Mouse (Mus musculus): Measurements from ENCODE around the gene Mllt6. TPM values are rescaled to one million over a fixed set of nuclear protein-coding genes. Genes with fewer than 3 reads are reported as not detected.
A peak's percentile ranks its signal among the peaks of the same experiment; 100 is the strongest.
"Not testable (repeated sequence)": the region's sequence is repeated elsewhere in the genome, so short reads cannot be mapped to it uniquely, and the experiment has no call there.

Gene Mllt6
- total RNA-seq, 2 experiments from 2014 or later, result 59.8 to 63.3 TPM

DNA sequence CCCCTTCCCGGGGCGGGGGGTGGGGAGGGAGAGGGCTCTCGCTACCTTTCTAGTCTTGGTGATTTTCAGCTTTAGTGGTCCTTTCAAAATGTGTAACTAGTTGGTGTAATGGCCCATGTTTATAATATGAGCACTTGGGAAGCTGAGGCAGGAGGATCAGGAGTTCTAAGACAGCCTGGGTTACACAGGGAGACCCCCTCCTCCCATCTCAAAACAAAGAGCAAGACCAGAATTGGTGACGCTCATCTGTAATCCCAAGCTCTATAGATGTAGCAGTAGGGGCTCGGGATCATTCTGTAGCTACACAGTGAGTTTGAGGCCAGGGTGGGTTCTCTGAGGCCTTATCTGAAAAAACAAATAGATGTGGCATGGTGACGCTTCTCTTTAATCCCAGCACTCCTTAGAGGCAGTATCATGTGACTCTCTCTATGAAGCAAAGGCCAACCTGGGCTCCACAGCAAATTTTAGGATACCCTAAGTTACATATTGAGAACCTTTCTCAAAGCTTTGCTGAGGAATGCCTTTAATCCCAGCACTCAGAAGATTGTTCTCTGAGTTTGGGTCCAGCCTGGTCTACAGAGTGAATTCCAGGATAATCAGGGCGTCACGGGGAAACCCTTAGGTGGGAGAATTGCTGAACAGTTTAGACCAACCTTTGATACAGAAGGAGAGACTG, 19.7 kb upstream of the Mllt6 start:
- intact Hi-C loops (cut with DNase I), result loop anchor here (1.0 kb wide), 1 partner anchor 47 kb away; no protein-coding TSS in a partner anchor
- no peak for DNase-seq (ENCODE audit: low spot score)

DNA sequence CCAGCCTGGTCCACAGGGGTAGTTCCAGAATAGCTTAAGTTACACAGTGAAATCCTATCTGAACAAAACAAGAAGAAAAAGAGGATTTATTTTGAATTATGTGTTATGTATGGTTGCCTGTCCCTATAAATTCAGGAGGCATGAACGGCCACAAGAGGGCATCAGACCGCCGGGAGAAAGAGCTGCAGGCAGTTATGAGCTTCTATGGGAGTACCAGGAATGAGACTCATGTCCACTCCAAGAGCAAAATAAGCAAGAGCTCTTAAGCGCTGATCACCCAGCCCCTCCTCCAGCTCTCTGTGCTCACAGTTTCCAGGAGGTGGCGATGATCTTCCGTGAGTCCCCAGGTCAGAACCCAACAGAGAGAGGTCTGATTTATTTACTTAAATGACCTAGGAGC, 18.4 kb upstream of the Mllt6 start:
- intact Hi-C loops (cut with DNase I), result loop anchor here (1.0 kb wide), 1 partner anchor 45 kb away; no protein-coding TSS in a partner anchor
- DNase-seq (ENCODE audit: low spot score), result no peak

DNA sequence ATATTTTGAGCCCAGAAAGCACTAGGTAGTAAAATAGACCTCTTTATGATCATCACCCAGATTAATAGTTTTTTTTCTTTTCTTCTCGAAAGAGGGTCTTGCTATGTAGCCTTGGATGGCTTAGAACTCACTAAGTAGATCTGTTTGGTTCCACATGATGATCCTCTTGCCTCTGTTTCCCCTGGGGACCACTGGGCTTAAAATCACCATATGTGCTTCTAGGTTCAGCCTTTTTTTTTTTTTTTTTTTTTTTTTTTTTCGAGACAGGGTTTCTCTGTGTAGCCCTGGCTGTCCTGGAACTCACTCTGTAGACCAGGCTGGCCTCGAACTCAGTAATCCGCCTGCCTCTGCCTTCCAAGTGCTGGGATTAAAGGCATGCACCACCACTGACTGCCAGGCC, 14.7 kb upstream of the Mllt6 start:
- intact Hi-C loops (cut with DNase I), result not testable (repeated sequence)

DNA sequence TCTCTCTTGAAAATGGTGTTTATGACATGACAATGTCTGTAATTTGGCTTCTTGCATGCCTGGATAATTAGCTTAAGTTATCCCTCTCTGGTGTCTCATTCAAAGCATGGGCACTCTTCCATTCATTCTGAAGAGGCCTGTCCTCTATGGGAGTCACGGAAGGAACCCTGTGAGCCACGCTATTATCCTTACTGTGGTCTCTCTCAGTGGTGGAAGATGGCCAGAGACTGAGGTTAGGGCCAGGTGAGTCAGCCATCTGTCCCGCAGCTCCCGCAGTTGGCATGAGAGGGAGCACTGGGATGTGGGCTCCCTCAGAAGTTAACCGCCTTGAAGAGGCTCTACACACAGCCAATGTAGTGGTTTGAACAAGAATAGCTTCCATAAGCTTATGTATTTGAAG, 12.9 kb upstream of the Mllt6 start:
- intact Hi-C loops (cut with DNase I), result no loop called here
- no peak for DNase-seq (ENCODE audit: low spot score)

More for the DNA sequence above, 14.7 kb upstream of the Mllt6 start:
- DNase-seq (ENCODE audit: low spot score), result not testable (repeated sequence)

DNA sequence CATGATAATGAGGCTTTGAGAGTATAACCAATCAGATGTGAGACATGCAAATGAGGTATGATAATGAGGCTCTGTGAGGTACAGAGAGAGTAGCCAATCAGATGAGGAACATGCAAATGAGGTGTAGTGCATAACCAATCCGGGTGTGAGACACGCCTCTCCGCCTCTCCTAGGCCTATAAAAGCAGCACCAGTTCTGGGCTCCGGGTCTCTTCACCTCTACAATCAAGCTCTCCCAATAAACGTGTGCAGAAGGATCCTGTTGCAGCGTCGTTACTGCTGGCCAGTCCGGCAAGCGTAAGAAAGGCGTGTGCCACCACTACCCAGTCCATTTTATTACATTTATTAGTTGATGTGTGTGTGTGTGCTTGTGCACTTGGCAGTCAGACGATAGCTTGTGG, 9.8 kb upstream of the Mllt6 start:
- intact Hi-C loops (cut with DNase I); DNase-seq (ENCODE audit: low spot score): not testable (repeated sequence)

DNA sequence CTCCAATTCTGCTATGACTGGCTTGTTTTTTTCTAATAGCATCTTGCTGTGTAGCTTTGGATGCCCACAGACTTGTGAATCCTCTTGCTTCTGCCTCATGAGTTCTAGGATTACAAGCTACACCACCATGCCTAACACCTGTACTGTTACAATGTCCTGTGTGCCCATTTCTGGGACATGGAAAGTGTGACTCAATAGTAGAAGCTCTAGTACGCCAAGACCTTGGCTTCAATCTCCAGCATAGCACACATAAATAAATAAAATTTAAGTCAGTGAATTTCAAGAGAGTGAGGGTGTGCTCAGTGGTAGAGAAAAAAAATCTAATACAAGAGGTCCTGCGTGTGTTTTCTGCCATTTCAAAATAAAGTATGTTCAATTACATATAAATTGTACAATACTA, 9.0 kb upstream of the Mllt6 start:
- no peak for DNase-seq (ENCODE audit: low spot score)
- intact Hi-C loops (cut with DNase I), result no loop called here

DNA sequence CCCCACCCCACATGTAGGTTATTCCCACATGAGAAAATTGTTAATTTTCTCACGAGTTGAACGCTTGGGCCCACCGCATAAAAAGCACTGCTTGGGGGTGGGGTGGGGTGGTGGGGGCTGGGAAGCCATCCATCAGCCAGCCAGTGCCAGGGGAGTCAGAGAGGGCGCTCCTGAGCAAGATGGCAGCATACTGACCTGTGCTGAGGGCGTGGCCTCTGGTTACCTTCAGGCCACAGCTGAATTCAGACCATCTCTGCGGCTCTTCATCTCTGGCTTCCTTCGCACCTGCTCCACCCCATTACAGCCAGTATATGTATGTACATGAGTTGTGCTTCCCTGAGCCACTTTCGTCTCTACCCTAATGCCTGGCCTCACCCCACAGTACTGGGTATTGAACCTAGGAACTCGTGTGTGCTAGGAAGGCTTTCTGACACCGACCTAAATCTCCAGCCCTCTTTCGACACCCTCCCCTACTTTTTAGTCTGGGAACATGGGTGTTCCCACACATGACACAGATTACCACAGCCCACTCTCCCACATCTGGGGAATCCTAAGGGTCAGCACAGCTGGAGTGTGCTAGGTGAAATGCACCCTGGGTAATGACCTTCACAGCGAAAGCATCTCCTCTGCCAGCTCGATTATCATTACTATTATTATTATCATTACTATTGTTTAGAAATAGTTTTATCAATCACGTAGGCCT, 6.8 kb upstream of the Mllt6 start:
- no peak for DNase-seq (ENCODE audit: low spot score)
- intact Hi-C loops (cut with DNase I), result no loop called here

DNA sequence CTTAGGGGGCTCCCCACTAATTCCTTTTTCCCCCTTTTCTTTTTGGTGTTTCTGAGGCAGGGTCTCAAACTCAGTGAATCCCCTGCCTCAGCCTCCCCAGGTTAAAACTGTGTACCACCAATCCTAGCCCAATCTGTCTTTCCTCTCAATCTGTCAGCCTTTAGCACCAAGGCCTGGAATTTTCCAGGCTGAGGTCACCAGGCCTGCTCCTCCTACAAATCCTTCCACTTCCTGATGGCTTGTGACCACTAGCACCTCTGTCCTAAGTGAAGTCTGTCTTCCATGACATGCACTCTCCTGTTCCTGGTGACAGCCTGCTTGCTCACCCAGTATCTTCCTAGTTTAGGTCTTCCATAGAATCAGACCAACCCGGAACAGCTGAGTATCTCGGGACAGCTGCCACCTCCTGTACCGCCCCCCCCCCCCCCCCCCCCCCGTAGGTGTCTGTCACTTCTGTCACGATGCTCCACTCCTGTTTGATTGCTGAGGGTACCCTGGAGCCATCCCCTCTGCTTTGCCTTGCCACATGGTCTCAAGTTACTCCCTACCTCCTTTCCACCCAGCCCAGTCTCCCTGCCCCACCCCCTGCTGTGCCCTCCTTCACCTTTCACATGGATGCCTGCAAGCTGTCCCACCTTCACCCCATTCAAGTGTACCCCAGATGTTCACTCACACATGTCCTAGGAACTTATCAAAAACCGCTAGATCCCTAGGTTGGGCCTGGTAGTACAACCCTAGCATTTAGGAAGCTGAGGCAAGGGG, 5.8 kb upstream of the Mllt6 start:
- no peak for DNase-seq (ENCODE audit: low spot score)
- intact Hi-C loops (cut with DNase I), result no loop called here

DNA sequence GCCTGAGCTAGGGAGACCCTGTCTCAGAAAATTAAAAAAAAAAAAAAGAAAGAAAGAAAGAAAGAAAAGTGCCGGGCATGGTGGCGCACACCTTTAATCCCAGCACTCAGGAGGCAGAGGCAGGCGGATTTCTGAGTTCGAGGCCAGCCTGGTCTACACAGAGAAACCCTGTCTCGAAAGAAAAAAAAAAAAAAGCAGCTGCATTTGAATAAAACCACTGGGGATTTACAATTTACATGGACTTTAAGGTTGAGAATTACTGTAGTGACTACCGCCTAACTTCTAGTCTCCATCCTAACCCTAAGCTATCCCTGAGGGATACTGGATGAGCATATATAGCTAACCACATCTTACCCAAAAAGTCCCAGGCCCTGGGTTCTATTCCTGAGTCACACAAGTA, 5.2 kb upstream of the Mllt6 start:
- DNase-seq (ENCODE audit: low spot score); intact Hi-C loops (cut with DNase I): not testable (repeated sequence)

DNA sequence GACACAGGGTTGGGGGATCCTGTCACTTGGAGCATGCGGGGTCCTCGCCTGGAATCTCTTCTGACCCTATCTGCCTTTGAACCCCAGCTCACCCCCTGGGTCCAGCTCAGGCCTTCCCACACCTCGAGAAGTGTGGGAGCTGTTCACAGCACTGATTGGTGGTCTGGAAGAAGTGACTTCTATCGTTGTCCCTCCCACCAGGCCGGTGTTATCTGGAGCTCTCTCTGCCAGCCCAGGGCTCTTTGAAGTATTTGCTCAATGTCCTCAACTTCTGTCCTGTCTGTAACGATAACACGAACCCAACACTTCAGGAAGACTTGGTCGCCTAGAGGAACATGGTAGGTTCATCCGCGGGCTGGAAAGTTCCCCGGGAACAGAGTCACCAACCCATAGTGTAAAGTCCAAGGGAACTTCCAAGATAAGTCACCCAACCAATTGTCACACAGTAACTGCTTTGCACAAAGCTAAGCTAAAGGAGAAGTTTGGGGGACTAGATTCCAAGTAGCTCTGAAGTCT, 4.4 kb upstream of the Mllt6 start:
- DNase-seq (ENCODE audit: low spot score), result no peak
- intact Hi-C loops (cut with DNase I), result no loop called here

DNA sequence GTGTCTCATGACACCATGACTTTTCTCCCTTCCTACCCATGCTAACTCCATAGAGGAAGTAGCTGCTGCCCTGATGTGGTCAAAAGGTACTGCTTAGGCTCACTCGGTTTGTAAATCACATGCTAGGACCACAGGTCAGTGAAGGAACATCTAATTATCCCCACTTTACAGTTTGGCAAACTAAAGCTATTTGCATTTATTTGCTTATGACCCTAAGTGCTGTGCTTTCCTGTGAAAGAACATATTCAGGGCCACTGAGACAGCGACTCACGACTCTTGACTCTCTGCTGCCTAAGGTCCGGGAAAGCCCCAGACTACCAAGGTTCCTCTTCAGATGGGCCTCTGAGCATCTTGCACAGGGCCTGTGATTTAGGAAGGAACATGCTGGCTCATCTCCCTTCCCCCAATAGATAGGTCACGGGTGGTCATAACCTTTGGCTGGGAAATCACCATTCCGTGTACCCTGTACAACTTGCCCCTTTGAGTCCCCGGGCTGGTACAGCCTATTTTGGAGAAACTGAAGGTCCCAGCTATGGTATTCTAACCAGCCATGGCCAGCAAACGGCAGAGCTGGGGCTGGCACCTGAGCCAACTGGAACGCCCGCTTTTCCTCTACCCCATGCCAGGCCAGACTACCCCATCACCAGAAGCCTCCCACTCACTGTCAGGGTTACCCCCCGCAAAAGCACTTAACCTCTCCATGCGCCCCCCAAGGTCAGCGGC, 3.8 kb upstream of the Mllt6 start:
- DNase-seq (ENCODE audit: low spot score), result no peak
- intact Hi-C loops (cut with DNase I), result no loop called here

DNA sequence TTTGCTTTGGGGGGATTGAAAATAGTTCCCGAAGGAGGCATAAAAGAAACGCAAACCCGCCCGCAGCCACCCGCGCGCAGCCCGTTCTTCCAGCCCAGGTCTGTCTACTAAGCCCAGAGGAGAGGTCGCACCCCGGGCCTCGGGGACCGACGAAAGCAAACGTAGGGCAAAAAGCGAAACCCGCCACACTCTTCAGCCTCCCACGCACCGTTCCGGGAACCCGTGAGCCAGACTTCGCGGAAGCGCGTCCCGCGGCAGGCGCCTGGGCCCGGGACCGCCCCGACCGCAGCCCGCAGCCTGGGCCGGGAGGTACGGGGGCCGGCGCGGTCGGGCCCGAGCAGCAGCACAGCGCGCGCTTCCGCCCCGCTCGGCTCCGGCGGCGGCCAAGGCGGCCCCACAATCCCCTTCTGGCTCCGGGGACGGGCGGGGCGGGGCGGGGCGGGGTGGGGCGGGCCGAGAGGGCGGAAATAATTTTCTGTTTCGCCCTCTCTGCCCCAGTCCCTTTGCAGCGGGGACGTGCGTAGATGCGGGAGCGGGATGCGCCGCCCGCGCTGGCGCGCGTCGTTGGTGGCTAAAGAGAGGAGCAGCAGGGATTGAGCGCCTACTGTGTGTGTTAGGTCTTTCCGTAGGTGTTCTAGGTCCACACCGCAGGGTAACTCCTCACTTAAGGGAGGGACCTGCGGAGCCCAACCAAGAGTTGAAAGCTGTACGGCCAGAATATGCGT, 3.1 kb upstream of the Mllt6 start:
- intact Hi-C loops (cut with DNase I), result no loop called here

DNA sequence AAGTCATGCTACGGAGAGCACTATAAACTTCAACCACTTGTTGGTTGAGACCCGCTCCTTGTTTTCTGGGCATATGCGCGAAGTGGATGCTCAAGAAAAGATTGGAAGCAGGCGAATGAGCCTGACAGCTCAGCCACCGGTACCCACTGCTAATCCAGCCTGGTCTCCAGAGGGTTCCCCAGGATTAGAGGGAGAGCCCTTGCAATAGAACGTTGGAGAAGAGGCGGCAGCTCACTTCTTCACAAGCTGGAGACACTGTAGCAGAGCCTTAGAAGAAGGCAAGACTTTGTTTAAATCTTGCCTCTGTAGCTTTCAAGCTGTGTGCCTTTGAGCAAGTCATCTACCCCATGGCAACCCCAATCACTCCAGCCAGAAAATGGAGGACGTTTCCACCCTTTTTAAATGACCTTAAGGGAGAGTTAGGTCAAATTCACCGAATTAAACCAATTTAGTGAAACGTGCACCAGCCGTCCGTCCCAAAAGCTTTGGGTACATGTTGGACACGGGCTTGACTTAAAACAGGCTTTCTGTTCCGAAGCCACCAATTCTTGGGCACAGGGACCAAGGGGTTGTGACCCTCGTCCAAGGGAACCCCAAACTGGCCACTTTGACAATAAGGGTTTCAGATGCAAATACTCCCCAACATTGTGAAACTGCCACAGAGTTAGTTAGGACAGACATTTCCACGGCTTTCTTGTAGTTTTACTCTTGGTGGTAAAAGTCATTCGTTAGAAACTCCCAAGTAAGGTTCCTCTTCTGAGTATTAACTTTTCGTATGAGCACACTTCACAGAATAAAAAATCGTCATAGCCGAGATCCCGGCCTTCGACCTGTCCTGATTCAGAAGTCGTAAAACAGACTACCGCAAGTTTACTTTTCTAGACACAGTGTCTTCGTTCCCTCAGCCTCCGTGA, 2.2 kb upstream of the Mllt6 start:
- no peak for DNase-seq (ENCODE audit: low spot score)
- intact Hi-C loops (cut with DNase I), result no loop called here

More for the DNA sequence above, 3.1 kb upstream of the Mllt6 start:
- peak; percentile 64 for DNase-seq (ENCODE audit: low spot score)

DNA sequence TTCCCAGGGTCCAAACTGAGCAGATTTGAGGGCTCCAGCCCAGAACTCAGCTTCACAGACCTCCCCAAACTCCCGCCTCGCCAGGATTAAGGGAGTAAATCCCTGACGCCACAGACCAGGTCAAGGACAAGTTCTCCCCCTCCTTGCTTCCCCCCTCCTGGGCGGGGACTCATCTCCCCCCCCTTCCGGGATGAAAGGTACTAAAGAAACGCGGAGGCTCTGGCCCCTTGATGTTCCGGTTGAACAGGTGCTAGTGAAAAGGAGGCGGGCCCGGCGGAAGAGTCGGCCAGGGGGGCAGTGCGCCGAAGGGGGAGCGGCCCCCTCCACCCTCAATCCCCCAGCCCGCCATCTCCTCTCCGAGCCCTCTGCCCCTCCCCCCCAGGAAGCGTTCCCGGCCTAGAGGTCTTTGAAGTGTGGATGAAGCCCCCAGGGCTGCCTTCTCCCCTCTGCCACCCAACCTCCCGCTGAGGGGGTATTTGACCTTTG, 1.5 kb upstream of the Mllt6 start:
- DNase-seq (ENCODE audit: low spot score), result no peak
- intact Hi-C loops (cut with DNase I), result no loop called here

DNA sequence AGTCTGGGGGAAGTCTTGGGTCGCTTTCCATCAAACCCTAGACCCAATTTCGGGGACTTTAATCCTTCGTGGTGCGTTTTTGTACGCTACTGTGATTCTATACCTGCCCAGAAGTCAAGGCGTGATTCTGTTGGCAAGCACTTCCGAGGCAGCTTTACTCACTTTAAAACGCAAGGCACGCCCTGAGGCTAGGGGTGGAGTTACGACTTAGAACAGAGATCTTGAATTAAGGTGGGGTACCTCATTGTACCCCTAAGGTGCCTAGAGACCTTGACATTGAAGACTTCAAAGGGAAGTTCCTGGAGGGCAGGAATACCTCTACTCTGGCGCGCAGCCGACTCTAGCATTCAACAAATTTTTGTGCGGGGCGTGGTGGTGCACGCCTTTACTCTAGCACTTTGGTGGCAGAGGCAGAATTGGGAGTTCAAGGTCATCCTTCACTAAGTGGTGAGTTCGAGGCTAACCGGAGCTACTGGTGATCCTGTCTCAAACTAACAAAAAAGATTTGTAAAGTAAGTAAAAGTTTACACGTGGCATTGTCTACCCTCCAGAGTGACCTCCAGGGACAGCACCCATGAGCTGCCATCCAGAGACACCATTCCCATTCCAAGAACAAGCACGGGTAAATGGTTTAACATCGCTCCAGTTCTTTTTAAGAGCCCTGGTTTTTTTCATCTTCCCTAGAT, 864 bp upstream of the Mllt6 start:
- intact Hi-C loops (cut with DNase I), result no loop called here
- DNase-seq (ENCODE audit: low spot score), result no peak

DNA sequence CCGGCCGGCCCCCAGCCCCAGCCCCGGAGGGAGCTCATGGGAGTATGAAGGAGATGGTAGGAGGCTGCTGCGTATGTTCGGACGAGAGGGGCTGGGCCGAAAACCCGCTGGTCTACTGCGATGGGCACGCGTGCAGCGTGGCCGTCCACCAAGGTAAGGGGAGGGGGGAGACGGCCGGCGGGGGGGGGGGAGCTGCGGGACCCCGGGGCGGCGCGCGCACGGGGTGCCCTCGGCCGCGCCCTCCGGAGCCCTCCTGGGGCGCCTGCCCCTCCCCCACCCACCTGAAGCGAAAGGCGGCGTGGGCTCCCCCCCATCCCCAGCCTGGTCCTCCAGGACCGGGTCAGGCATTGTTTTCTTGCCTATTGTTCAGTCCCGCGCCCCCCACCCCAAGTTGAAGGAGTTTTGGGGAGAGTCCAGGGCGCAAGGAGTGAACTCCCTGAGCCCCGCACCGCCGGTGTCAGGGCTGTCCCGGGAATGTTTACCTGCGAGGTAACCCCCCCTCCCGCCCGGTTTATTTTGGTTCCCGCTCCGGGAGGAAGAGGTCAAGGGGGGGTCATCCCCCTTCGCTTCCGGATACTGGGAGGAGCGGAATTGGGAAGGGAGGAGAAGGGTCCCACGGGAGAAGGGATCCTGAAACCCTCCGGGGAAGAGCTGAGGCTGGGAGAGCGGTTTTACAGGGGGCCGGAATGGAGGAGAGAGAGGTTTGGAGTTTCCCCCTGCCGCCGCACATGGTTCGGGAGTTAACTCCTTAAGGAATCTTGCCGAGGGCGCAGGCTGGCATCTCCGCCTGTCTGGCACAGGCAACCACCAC, 519 bp downstream of the Mllt6 start:
- DNase-seq (ENCODE audit: low spot score), result no peak

DNA sequence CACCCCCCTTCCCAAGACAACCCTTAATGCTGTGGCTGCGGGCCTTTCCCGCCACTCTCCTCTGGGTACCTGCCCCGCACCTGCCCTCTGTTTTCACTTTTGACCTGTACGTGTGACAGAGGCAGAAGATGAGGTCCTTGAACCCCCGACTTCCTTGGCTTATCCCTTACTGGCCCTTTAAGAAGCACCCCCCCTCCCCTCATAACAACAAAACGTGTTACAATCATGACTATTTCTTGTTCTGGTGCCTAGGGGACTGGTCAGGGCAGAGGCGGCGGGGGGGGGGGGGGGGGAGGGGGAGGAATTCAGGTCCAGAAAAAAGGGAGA, 1.1 kb downstream of the Mllt6 start:
- DNase-seq (ENCODE audit: low spot score), result no peak
- intact Hi-C loops (cut with DNase I), result loop anchor here (2.0 kb wide), 1 partner anchor 20 kb away; the partner anchor contains the start of gene Cisd3

More for the DNA sequence above, 519 bp downstream of the Mllt6 start:
- intact Hi-C loops (cut with DNase I), result loop anchor here (2.0 kb wide), 1 partner anchor 21 kb away; the partner anchor contains the start of gene Cisd3
